Mouse (Mus musculus) cerebellum, adult 2 months (tissue): ENCODE measurements at regions not wholly inside any gene's neighbourhood (a gene's known extent, or its start where the extent isn't known, plus 50 kb on each side); places are given as distances from the start of the nearest gene placed in this dataset.

Source experiments
- CTCF ChIP-seq: fragments of 200-500 bp; IDR thresholded peaks from 2 replicates; pipeline ENCODE4 v1.5.1; 2011; ENCODE audit warnings: low read depth, mild to moderate bottlenecking, control low read depth, low read length, moderate library complexity, borderline replicate concordance; ENCODE audit not compliant: insufficient read depth
- POLR2A ChIP-seq: fragments of 200-500 bp; IDR thresholded peaks from 2 replicates; pipeline ENCODE4 v1.6.1; 2011; ENCODE audit warnings: low read length, control low read depth, borderline replicate concordance; ENCODE audit not compliant: insufficient read depth

DNA sequence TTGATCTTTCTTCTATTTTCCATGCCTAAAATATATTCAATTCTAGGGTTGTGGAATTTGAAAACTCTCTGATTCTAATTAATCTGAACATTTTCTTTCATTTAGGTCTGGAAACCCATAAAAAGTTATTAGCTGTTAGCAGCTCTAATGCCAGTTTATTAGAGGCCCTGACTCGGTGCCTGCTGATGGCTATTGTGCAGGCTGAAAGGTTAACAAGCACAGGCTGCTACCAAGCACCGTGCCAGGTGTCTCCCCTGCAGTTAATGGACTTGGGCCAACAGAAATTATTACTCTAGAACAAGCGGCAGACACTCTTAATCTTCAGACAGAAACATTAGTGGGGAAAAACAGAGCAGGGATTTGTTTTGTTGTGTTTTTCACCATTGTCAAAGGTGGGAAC is 317.8 kb downstream of the Nsun3 start:
- TF ChIP-seq CTCF (no peak), POLR2A (no peak)
